Mouse (Mus musculus) olfactory bulb, adult 2 months (tissue): ENCODE measurements at regions not wholly inside any gene's neighbourhood (a gene's known extent, or its start where the extent isn't known, plus 50 kb on each side); places are given as distances from the start of the nearest gene placed in this dataset.

Experiments
- CTCF ChIP-seq: fragments of 200-500 bp; IDR thresholded peaks from 2 replicates; pipeline ENCODE4 v1.5.1; 2012; ENCODE audit warnings: low read depth, mild to moderate bottlenecking, low read length, moderate library complexity; ENCODE audit not compliant: insufficient read depth
- POLR2A ChIP-seq: fragments of 200-500 bp; IDR thresholded peaks from 2 replicates; pipeline ENCODE4 v1.6.1; 2012; ENCODE audit warnings: mild to moderate bottlenecking, low read depth, low read length, moderate library complexity; ENCODE audit not compliant: insufficient read depth

DNA sequence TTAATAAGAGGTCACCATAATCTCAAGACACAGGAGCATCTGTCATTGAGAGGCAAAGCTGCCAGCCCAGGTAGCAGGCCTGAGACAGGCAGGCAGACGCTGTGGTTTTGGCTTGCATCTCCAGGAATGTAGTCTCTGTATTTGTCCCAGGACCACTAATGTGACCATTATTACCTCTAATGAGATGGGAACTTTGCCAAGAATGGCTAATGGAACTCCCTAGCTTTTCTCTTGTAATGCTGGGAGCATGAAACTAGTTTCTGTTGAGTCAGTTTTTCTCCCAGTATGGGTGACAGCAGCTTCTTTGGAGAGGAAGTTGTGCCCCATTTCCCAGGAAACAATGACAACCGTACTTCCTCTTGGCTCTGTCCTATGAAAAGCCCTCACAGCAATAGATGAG is 178.5 kb downstream of the Abcc12 start:
- TF ChIP-seq POLR2A (no peak), CTCF (no peak)
